Mouse (Mus musculus): ENCODE results near the gene Gm10073. TPM values are rescaled to one million over a fixed set of nuclear protein-coding genes. Genes with fewer than 3 reads are reported as not detected.

Gm10073 gene
- total RNA-seq (2023) = 10 to 100 TPM; 62.3 to 72.8 TPM

GRCm38 (mm10) chr8:106573168-106573567 lies at the start of gene Gm10073:
TSS of gene Gm10073 (minus strand) at chr8:106573461.

GRCm38 (mm10) chr8:106603131-106603819 lies 30.0 kb upstream of the Gm10073 start, which contains the start of gene Cdh1:
TSS of gene Cdh1 (plus strand) at chr8:106603351.

Other genes with a start within 250 kb of the Gm10073 start
- under 1 TPM; 0.26 to 0.60 TPM for gene Smpd3, start 235.5 kb downstream of the Gm10073 start, total RNA-seq (2023)
- gene Zfp90, start 158.1 kb downstream of the Gm10073 start, total RNA-seq (2023) = 1 to 10 TPM; 3.2 to 3.9 TPM
- gene 6030452D12Rik, start 72.9 kb downstream of the Gm10073 start, total RNA-seq (2023) = not detected
- not detected for gene Cdh3, start 62.6 kb downstream of the Gm10073 start, total RNA-seq (2023)
- 1 to 10 TPM; 1.7 to 2.7 TPM for gene Cdh1, start 29.9 kb upstream of the Gm10073 start, total RNA-seq (2023)
- 1 to 10 TPM; 5.6 to 6.3 TPM for gene Tango6, start 109.6 kb upstream of the Gm10073 start, total RNA-seq (2023)

All from neutrophil, adult 59 days (primary cell).